Mouse (Mus musculus) 3134 (cell line): ENCODE results near the gene Ap2b1.
A peak's percentile ranks its signal among the peaks of the same experiment; 100 is the strongest.
"Not testable (repeated sequence)": the region's sequence is repeated elsewhere in the genome, so short reads cannot be mapped to it uniquely, and the experiment has no call there.

Experiments used
- DNase-seq: peaks from one replicate; pipeline ENCODE4 v3.0.0-alpha.2; 2011; ENCODE audit warnings: low spot score; ENCODE audit not compliant: insufficient read length; ENCODE audit errors: extremely low read depth

Gene Ap2b1

DNA sequence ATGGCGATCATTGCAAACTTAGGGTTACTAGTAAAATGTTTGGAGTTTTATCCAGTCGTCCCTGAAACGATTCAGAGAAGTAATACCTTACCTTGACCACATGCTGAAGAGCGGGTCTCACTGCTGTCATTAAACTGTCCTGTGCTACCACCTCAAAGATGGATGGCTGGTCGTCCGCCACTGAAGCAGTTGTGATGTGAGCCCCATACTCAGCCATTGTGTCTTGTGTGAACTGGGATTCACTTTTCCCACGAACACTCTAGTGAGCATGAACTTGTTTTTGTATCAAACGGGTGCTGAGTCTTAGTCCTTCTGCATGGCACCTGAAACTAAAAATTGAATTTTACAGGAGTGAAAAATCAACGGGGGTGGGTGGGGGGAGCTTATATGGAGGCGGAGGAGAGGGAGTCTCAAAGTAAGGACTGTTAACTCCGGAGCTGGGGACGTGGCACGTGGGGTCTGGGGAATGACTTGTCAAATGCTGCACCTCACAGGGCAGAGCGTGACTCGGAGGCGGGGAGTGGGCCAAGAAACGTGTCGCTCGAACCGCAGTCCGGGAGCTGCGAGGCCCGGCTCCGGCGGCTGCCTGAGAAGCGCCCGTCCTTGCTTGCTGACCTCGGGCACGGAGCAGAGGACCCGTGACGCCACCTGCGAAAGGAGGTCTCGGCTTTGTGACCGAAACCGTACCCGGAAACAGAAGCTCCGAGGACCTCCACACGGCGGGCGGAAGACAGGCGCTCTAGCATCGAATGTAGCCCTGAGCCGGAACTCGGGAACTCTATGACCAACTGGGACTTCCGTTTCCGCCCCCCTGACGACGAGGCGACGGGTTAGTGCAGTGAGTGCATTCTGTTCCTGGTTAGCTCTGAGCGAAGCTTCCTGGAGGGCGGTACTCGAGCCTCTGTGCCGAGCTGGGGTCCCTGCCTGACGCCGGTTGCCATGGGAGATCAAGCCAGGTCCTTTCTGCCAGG lies at the start of gene Ap2b1:
Gene Ap2b1, plus strand, starts transcription at position 800 of the 971 bp plus-strand sequence.
- DNase-seq = peak; percentile 91

DNA sequence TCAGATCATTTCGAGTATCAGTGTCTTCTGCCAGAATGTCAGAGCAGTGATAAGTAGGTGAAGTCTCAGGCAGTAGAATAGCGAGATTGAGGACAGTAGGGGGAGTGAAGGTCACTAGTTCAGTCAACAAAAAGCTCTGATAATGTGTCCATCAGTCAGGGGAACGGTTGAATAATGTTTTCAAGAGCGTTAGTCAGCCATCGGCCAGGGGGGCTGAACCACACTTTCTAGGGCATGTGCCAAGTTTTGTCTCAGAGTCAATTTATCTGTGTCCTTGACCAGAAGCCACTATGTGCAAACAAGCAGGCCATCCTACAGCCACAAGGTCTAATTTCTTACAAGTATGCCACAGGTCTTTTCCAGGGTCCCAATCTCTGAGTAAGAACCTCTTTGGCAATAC lies 41.6 kb upstream of the Ap2b1 start:
- DNase-seq = not testable (repeated sequence)

DNA sequence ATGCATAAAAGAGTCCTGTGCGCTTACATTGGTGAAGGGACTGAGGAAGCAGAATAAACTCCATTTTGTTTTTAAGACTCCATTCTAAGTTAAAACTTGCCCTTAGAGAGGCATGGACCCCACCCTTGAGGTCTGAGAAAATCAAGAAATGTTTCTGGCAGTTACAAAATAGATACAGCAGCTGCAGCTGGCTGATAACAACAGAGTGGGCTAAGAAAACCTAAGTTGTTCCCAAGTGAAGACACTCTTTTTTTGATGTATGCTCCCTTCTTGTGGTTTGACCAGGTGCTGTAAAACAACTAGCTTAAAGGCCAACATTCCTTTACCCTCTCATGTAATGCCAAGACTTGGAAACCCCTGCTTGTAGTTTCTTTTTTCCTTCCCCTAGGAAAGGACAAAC lies 36.2 kb upstream of the Ap2b1 start:
- no peak for DNase-seq

DNA sequence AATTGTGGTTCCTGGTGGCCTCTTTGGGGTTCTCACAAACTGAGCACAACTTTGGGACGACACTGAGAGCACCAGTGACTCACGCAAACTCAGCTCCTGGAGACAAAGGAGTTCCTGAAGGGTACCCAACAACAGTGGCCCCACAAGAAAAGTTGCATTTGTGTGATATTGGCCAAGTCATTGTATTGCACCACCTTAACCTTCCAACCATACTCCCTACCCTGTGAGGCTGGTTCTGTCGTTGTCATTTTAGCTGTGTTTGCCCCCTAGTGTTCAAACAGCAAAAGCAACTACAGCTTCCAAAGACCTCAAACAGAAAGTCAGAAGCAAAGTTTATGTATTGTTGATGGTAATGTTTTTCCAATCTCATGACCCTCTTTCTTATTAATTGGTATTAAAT lies 35.7 kb upstream of the Ap2b1 start:
- DNase-seq = no peak

DNA sequence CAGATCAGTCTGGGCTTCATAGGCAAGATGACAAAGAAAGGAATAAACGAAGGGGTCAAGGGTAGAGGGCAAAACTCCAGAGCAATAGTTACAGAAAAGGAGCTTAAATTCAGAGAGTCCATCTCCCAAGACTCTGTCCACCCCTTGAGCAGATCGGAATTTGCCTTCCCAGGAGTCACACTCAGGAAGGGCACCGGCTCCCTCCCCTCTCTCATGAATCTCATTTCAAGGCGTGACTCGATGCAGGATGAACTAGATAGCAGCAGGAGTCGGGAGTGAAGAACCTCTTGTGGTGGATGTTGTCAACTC lies 28.0 kb upstream of the Ap2b1 start:
- DNase-seq = no peak

DNA sequence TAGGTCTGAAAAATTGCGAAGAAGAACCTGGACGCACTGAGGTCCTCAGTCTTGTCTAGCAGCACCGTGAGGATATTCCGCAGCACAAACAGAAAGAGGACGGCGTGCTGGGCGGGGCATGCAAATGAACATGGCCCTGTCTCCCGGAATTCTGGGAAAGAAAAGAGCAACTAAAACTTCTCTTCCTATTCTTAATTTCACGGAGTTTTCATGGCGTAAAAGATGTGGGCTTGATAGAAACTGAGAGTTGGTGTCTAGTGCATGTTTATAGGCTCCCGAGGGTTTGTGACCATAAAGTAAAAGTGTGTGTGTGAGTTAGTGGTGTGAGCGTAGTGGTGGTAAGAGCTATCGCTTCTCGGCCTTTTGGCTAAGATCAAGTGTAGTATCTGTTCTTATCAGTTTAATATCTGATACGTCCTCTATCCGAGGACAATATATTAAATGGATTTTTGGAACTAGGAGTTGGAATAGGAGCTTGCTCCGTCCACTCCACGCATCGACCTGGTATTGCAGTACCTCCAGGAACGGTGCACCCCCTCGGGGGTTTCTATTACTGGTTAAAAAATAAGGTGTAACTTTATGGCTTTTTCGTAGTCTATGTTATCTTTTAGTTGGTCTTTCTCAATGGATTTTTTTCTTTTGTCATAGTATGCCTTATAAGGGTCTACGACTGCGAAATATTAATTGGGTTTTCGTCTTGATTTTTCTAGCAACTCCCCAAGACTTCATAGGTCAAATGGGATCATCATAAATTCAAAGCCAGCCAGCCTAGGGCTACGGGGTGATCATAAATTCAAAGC lies 27.5 kb upstream of the Ap2b1 start:
- peak; percentile 65 for DNase-seq

DNA sequence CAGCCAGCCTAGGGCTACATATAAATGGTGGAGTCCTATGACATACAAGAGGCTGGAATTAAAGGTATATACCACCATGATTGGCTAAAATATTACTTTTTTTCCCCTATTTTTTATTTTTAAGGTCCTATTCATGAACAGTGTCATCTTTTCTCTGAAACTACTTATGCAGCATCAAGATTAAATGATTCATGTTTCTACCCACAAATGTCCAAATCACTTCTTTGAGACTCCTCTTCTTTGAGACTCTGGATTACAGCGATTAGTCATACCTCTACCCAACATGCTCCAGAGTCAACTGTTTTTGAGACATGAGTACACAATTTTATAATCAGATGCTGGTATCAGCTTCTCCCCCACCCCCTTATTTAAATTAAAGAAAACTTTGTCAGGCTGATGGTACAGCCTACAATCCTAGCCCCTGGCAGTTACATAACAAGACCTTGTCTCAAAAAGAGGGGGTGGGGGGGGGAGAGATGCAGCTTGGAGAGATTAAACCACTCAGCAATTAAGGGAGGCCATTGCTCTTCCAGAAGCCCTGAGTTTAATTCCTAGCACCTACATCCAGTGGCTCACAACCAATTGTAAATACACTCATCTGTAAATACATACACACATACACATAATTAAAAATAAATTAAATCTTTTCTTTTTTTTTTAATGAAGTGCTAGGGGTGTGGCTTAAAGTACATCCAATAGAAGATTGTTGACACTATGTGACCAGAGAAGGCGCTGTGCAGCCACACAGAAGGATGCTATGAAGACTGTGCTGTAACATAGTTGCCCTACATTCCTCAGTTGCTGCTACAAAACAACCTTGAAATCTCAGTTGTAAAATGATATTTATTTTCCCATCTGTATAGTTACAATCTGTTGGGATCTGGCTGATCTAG lies 26.6 kb upstream of the Ap2b1 start:
- DNase-seq = no peak

DNA sequence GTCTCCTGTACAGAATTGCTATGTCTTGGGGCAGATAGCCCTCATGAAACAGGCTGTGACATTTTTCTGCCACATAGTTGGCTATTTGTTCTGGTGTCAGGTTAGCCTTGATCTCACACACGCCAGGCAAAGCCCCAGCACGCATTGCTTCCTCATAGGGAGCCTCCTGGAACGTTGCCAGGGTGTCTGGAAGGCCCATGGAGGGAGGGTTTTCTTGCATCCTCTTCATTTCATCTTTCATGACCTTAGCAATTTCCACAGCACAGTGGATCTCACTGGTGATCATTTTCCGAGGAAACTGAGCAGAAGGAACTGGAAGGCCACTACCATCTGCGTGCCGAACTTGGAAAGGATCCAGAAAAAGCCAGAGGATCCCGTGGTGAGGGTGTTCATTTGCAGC lies 22.6 kb upstream of the Ap2b1 start:
- no peak for DNase-seq

DNA sequence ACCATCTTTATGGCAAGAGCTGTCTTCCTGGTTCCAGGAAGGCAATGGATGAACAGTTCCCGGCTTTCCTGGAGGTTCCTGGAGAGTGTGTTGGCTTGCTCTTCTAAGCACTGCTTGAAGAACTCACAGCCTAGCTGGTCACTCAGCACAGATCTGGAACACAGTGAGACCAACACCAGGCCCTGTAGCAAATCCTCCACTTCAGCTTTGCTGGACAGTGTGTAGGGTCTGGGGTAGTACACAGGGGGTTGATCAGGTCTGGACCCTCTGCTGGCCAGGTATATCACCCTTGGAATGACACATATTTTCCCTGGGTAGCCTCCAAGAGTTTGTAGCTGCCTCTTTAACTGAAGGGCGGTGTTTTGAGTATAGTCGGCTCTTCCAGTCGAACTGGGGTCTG lies 19.8 kb upstream of the Ap2b1 start:
- DNase-seq = no peak

DNA sequence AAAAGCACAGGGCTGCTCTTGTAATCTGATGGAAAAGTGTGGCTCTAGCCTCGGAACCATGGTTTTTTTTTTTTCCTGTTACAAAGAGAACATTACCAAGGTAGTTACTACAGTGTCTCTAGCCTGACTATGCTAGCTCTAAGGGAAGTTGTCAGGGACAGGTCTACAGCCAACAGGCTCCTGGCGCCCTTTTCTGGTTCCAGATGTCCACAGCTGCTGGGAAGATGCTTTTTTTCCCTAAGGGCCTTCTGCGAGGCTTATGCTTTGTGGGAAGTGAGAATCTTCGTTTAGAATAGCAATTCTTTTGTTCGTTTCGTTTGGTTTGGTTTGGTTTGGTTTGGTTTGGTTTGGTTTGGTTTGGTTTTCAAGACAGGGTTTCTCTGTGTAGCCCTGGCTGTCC lies 19.1 kb upstream of the Ap2b1 start:
- no peak for DNase-seq

DNA sequence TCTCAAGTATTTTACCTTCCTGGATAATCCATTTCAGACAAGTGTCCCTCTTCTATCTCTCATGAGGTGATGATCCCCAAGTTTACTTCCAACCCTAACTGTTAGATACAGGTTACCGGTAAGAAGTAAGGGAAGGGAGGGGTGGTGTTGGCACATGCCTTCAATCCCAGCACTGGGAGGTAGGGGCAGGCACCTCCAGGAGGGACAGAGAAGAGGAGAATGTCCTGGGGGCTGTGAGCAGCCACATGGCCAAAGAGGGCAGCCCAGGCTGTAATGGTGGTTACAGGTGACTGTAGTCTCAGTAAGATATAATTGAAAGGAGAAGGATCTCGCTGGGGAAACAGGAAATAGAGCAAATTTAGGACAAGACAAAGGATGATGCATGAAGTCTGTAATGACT lies 16.7 kb upstream of the Ap2b1 start:
- DNase-seq = no peak

DNA sequence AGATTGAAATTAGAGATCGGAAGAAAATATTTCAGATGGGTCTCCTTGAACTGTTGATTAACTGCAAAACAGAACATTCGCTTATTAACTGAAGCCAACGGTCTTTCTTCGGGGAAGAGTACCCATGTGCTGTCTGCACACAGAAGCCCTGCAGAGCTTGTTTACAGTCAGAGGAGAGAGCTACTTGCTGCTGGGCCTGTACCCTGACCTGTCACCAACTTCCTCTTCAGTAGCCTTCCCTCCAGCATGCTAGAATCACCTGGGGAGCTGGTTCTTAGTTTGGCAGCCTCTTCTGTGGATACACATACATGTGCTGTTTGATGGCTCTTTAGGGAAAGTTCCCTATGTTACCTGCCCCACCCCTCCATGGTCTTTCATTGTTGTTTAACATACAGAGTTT lies 13.2 kb upstream of the Ap2b1 start:
- no peak for DNase-seq

DNA sequence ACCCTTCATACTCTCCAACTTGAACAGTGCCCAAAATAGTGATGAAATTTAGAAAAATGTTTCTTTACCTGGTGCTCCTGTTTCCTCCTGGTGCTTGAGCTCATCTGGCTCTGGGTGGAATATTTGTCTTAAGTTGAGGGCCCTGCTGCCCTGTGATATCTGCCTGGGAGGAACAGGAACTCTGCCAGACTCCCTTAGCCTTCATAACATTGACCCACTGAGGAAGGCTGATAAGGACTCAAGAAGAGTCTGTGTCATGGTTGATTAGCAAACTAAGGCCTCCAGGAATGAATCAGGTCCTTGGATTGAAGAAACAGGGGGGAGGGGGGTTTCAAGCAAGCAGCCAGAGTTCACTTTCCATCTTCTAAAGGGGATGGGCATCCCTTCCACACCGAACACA lies 12.3 kb upstream of the Ap2b1 start, which contains the start of gene Slfn14:
Gene Slfn14, minus strand, starts transcription at position 161 of the 400 bp plus-strand sequence.
- no peak for DNase-seq

DNA sequence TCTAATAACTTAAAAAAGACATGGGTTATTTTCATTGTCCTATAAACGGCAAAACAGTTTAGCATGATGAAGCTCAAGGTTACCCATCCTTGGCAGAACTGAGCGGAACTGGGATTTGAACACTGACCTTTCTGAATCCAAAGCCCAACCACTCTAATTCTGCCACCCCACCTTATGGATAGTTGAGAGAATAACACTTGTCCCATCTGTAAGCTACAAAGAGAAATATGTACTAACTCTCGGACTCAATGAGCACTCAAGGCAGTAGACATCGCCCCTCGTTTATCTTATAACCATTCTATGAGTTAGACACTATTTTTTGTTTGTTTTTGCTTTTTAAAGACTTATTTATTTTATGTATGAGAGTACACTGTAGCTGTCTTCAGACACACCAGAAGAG lies 9.8 kb upstream of the Ap2b1 start:
- no peak for DNase-seq

DNA sequence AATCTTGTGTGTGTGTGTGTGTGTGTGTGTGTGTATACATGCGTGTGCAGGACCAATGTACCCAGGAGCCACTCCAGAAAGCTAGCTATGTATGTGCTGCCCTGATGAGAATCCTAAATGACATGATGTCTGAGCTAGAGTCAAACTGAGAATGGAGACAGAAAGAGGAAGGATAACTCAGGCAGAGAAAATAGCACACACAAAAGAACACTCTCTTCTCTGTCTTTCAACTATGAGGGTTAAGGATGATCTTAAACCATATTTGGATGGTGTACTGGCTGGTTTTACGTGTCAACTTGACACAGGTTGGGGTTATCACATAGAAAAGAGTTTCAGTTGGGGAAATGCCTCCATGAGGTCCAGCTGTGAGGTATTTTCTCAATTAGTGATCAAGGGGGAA lies 9.2 kb upstream of the Ap2b1 start:
- no peak for DNase-seq

DNA sequence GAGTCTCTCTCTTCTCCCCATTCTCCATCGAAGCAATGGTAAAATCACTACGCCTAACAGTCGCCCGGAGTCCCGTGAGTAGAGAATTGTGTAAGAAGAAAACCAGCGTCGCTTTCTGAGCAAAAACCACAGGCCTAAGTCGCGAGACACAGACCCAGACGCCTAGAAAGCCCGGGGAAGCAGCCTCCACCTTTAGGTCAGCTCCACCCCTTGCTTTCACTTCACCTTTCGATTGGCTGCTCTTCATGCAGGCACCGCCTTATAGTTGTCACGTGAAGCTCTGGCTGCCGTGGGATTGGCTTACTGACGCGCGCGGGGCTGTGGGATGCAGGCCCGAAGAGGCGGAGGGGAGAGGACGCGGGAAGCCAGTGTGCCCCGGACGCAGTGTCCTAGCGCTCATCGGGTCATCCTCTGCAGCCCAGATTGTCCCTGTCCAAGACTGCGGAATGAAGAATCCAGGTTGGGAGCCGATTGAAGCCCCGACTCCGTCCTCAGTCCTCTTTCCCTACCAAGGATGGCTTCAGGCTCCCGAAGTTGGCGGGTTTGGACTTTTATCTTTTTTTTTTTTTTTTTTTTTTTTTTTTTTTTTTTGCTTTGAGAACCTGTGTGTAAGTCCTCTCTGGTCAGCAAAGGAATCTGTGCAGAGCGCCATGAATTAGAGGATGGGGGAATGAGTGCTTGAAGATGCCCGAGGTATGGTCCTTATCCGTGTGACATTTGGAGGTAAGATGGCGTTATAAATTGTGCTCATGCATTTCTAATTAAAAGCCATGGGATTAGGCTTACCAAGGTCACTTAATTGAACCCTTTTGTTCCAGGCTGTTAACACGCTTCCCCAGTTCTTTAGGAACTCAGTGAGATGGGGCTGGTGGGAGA lies 7.2 kb upstream of the Ap2b1 start:
- peak; percentile 88 for DNase-seq

DNA sequence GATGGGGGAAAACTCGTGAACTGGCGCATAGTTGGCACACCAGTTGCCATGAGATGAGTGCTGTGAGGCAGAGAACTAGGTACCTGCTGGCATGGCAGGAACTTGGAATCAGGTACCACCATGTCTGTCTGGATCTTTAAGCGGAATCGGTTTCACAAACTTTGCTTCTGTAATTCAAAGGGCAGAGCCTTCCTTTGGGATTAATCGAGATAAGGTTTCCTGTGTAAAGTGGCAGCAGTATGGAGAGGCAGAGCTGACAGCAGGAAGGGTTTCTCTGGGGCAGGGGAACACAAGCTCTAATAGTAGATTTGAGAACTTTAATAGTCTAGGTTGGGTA lies 6.6 kb upstream of the Ap2b1 start:
- no peak for DNase-seq

DNA sequence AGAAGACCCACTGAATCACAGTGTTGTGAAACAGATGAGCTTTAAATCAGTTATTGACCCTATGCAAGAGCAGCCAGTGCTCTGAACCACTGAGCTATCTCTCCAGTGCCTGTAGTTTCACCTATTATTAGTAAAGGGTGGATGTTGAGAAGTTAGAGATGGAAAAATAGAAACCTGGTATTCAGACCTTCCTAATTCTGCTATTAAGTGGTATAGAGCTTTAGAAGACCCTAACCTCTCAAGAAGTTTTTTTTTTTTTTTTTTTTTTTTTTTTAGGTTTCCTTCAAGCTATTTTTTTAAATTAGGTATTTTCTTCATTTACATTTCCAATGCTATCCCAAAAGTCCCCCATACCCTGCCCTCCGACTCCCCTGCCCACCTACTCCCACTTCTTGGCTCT lies 5.6 kb upstream of the Ap2b1 start:
- DNase-seq = no peak

DNA sequence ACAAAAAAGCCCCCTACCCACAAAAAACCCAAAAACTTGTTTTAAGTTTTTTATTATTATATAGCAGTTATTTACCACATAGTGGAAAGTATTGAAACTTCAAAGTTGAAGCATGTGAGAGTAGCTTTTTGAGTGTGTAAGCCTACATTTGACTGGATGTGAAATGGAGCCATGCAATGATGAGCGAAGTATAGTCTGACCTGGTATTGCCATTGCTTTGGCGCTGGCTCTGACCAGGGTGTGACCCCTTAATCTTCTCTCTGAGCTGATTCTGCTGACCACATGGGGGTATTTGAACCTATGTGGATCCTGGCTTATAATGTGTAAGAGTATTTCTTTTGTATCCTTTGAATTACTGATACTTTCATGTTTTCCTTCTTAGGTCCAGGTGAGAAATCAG lies 4.7 kb upstream of the Ap2b1 start:
- no peak for DNase-seq

DNA sequence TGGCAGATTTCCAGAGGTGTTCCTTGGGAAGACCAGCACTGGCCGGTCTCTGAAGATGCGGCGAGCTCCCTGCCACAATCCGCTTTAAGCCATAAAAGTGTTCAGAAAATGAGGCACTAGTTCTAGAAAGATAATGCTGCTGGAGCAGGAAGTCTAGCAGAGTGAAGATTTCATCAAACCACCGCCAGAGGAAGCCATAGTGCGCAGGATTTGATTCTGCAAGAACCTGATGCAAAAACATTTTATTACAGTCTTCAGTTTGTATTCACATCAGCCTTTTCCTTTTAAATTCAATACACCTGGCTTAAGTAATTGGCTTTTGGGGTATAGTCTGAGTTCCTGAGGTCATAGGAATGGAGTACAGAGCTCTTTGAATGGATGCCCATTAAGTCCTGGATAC lies 1.0 kb upstream of the Ap2b1 start:
- no peak for DNase-seq
